Mouse (Mus musculus) stomach, postnatal 0 days (tissue): Measurements from ENCODE around the gene Ssc4d. TPM values are rescaled to one million over a fixed set of nuclear protein-coding genes. Genes with fewer than 3 reads are reported as not detected.

Experiments
- ATAC-seq: fragments of 200-750 bp; cut with Nextera tagmentation; 2 replicates; pipeline ENCODE4 v1.8.0; 2017; ENCODE audit not compliant: low FRiP score, low TSS enrichment
- DNase-seq: peaks from one replicate; pipeline ENCODE4 v3.0.0-alpha.2; 2016; ENCODE audit warnings: low spot score
- H3K27ac ChIP-seq: fragments of 300-500 bp; sonication (generic); replicated peaks from 2 replicates; pipeline ENCODE4 v1.5.1; 2014; ENCODE audit warnings: mild to moderate bottlenecking, control low read depth
- H3K27me3 ChIP-seq: fragments of 300-500 bp; sonication (generic); 2 replicates; pipeline ENCODE4 v1.6.1; 2014; ENCODE audit warnings: low read length; ENCODE audit not compliant: control insufficient read depth, insufficient read depth
- H3K36me3 ChIP-seq: fragments of 300-500 bp; sonication (generic); 2 replicates; pipeline ENCODE4 v1.6.1; 2014; ENCODE audit warnings: low read length, mixed read lengths; ENCODE audit not compliant: control insufficient read depth, insufficient read depth
- H3K4me1 ChIP-seq: fragments of 300-500 bp; sonication (generic); replicated peaks from 2 replicates; pipeline ENCODE4 v1.6.1; 2014; ENCODE audit warnings: antibody characterized with exemption; ENCODE audit not compliant: control insufficient read depth, insufficient read depth
- H3K4me2 ChIP-seq: fragments of 300-500 bp; sonication (generic); replicated peaks from 2 replicates; pipeline ENCODE4 v1.6.1; 2014; ENCODE audit warnings: low read depth, mild to moderate bottlenecking, control low read depth, moderate library complexity
- H3K4me3 ChIP-seq: fragments of 300-500 bp; sonication (generic); 2 replicates; pipeline ENCODE4 v1.5.1; 2014; ENCODE audit warnings: low read depth, low read length, control low read depth
- H3K9ac ChIP-seq: fragments of 300-500 bp; sonication (generic); 2 replicates; pipeline ENCODE4 v1.6.1; 2014; ENCODE audit warnings: mild to moderate bottlenecking, low read length, control low read depth, mixed read lengths
- H3K9me3 ChIP-seq: fragments of 300-500 bp; sonication (generic); 2 replicates; pipeline ENCODE4 v1.6.1; 2016; ENCODE audit warnings: low read length; ENCODE audit not compliant: control insufficient read depth
- CTCF ChIP-seq: IDR thresholded peaks from 2 replicates; pipeline ENCODE4 v1.5.1; 2016; ENCODE audit warnings: antibody characterized with exemption, low read depth, mild to moderate bottlenecking, moderate library complexity
- EP300 ChIP-seq: optimal IDR thresholded peaks from 2 replicates; pipeline ENCODE3; 2016; ENCODE audit warnings: antibody characterized with exemption
- WGBS: fragments of 180-500 bp; shearing (Covaris S2); extraction: QIAGEN DNeasy Blood & Tissue Kit; methylation state at CpG from one replicate; pipeline ENCODE4 v1.1.7; 2014; 5-methylcytosine and 5-hydroxymethylcytosine counted together
- polyA plus RNA-seq: library from polyadenylated mRNA; unstranded; fragments of >200 nt; fragmentation: Nextera tagmentation; extraction: Ambion mirVana; gene quantifications from 2 replicates; pipeline ENCODE4 v1.2.1, GENCODE M21; 2015

Gene Ssc4d
- polyA plus RNA-seq, 1 experiment from 2014 or later, result 2.2 TPM

DNA sequence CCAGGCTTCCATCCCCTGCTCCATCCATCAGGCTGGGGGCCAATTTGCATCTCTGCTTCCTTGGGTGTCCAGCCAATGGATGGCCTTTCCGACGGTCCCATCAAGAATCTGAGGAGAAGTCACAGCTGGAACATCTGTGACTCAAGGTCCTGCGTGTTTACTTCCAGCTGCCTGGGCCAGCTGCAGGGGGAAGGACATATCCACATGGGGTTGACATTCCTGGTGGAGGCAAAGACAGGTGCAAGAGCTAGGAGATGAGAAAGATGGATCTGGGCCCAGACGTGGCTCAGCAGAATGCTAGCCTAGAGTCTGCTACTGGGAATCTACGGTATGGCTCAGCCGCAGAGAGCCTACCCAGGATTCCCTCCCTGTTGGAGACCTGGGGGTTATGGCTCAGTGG is 4.1 kb downstream of the Ssc4d start:
- Histone ChIP-seq H3K36me3 (no peaks in the 10 kb centered on the region), H3K9ac (no peak overlapping the region), H3K27me3 (no peaks in the 10 kb centered on the region; the same call in 1 of the 2 replicates), H3K4me2 (no peak overlapping the region), H3K4me3 (no peak overlapping the region), H3K9me3 (no peaks in the 10 kb centered on the region), H3K4me1 (no peaks in the 10 kb centered on the region), H3K27ac (no peak overlapping the region)
- no peak for DNase-seq
- TF ChIP-seq EP300 (no peak), CTCF (no peak)
- no peak for ATAC-seq
- 60% methylated on average over 6 of the region's 6 CpGs for WGBS

DNA sequence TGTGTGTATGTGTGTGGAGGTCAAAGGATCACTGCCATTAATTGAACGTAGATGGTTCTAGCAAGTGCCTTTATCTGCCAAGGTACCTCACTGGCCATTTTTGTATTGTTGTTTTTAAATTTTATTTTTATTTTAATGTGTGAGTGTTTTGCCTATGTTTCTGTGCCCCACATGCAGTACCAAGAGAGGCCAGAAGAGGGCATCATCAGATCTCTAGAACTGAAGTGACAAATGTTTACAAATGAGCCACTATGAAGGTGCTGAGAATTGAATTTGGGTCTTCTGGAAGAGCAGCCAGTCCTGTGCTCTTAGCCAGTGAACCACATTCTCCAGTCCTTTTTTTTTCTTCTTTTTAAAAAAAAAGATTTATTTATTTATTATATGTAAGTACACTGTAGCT is 5.5 kb downstream of the Ssc4d start:
- Histone ChIP-seq H3K9ac (no peak overlapping the region), H3K4me3 (no peak overlapping the region), H3K9me3 (no peaks in the 10 kb centered on the region), H3K4me1 (no peaks in the 10 kb centered on the region), H3K4me2 (no peak overlapping the region), H3K36me3 (no peaks in the 10 kb centered on the region), H3K27me3 (no peaks in the 10 kb centered on the region), H3K27ac (no peak overlapping the region)
- ATAC-seq, result no peak
- WGBS, result 51% methylated on average over 1 of the region's 1 CpGs
- no peak for DNase-seq
- TF ChIP-seq CTCF (peak; percentile 73), EP300 (no peak)

DNA sequence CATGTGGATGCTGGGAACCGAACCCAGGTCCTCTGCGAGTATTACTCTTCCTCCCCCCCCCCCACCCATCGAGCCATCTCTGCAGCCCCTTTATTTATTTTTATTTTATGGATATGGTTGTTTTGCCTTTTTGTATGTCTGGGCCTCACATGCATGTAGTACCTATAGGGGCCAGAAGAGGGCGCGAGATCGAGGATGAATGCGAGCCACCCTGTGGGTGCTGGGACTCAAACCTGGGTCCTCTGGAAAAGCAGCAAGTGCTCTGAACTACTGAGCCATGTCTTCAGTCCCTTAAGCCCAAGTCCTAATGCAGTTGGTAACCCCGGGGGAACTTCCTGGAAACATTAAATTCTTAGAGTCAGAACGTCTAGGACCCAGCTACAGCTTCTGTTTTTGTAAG is 7.5 kb downstream of the Ssc4d start:
- no peak for DNase-seq
- Histone ChIP-seq H3K36me3 (no peaks in the 10 kb centered on the region), H3K4me1 (no peaks in the 10 kb centered on the region), H3K27ac (no peak overlapping the region), H3K9me3 (no peaks in the 10 kb centered on the region), H3K4me3 (no peak overlapping the region), H3K9ac (no peak overlapping the region), H3K4me2 (no peak overlapping the region), H3K27me3 (no peaks in the 10 kb centered on the region)
- no peak for ATAC-seq
- WGBS, result 69% methylated on average over 9 of the region's 9 CpGs
- no peak for TF ChIP-seq EP300
- TF ChIP-seq CTCF, result peak; percentile 57

DNA sequence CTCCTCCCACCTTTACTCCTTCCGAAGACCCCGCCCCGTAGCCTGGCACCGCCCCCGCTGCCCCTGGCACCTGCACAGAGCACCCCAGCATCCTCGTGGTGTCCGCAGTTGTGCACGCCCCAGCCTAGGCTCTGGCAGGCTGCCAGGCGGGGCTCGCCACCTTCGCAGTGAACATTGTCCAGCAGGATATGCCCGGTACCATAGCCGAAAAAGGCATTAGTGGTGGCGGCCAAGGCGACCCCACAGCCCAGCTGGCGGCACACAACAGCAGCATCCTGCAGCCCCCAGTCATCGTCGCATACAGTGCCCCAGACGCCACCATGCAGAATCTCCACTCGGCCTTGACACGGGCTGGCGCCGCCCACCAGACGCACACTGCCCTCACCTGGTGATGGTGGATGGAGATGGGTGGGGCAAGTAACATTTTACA is 8.8 kb downstream of the Ssc4d start:
- H3K9ac ChIP-seq, result no peak overlapping the region
- TF ChIP-seq EP300 (no peak), CTCF (peak; percentile 69)
- no peaks in the 10 kb centered on the region for H3K27me3 ChIP-seq
- no peaks in the 10 kb centered on the region for H3K9me3 ChIP-seq
- H3K27ac ChIP-seq, result 0 out of 2 replicates have a peak overlapping the region, but pooled peaks have one; percentile 24
- 9% methylated on average over 24 of the region's 24 CpGs for WGBS
- no peaks in the 10 kb centered on the region for H3K4me1 ChIP-seq
- DNase-seq (peak; percentile 84), ATAC-seq (no peak)
- no peaks in the 10 kb centered on the region for H3K36me3 ChIP-seq
- H3K4me2 ChIP-seq, result peak overlapping the region; percentile 47
- H3K4me3 ChIP-seq, result peak overlapping the region; percentile 17; the same call in 1 of the 2 replicates

DNA sequence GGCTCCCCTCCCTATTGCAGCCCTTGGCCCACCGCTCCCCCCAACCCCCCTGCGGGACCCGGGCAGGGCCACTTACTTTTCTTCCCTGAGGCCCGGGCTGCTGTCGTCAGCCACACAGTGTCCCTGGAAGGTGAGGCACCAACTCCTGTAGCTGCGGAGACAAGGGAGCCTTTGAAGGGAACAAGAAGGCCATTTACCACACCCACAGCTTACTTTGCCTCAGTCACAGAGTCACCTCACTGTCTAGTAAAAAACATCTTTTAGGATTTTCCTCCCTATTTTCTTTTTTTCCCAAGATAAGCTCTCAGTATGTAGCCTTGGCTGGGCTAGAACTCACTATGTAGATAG is 11.1 kb downstream of the Ssc4d start:
- peak overlapping the region; percentile 85 for H3K9ac ChIP-seq
- WGBS, result 10% methylated on average over 6 of the region's 6 CpGs
- no peaks in the 10 kb centered on the region for H3K27me3 ChIP-seq
- no peaks in the 10 kb centered on the region for H3K9me3 ChIP-seq
- H3K36me3 ChIP-seq, result no peaks in the 10 kb centered on the region
- ATAC-seq (no peak), DNase-seq (no peak)
- peak overlapping the region; percentile 64 for H3K4me3 ChIP-seq
- H3K27ac ChIP-seq, result peak overlapping the region; percentile 98
- no peaks in the 10 kb centered on the region; the same call in 1 of the 2 replicates for H3K4me1 ChIP-seq
- H3K4me2 ChIP-seq, result peak overlapping the region; percentile 90
- TF ChIP-seq EP300 (no peak), CTCF (no peak; the same call in 1 of the 2 replicates)

DNA sequence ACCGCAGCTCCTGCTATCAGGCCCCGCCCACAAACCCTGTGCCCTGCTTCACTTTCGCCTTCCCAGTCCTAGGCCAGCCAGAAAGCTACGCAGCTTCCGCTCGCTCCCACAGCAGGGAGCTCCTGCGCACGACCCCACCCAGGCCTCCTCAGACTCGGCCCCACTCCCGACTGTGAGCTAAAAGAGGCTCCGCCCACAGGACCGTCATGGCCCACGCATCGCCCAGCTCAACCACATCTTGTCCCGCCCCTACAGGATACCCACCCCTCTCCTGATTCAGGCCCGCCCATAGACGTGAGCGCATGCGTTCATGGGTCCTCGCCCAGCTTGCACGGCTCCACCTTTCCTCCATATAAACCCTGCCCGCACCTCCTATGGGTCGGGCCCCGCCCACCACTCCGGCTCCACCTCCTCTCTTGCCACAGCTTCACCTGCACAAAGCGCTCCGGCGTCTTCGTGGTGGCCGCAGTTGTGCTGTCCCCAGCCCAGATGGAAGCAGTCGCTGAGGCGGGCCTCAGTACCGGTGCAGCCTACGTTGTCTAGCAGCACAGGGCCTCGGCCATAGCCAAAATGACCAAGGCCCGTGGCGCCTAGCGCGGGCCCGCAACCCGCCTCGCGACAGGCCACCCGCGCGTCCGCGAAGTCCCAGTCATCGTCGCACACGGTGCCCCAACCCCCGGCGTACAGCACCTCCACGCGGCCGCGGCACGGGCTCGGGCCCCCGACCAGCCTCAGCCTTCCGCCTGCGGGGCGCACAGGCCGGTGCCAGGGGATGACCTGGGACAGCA is 11.6 kb downstream of the Ssc4d start:
- peak; percentile 95 for ATAC-seq
- under 1% methylated on average over 63 of the region's 64 CpGs for WGBS

More for the DNA sequence above, 11.6 kb downstream of the Ssc4d start:
- no peak for TF ChIP-seq EP300
- peak; percentile 43 for TF ChIP-seq CTCF
- no peaks in the 10 kb centered on the region; the same call in 1 of the 2 replicates for H3K4me1 ChIP-seq
- peak overlapping the region; percentile 98 for H3K27ac ChIP-seq
- H3K27me3 ChIP-seq, result no peaks in the 10 kb centered on the region
- H3K9me3 ChIP-seq, result no peaks in the 10 kb centered on the region
- peak overlapping the region; percentile 85 for H3K9ac ChIP-seq
- peak overlapping the region; percentile 90 for H3K4me2 ChIP-seq
- peak; percentile 99 for DNase-seq
- peak overlapping the region; percentile 64 for H3K4me3 ChIP-seq
- no peaks in the 10 kb centered on the region for H3K36me3 ChIP-seq
